Mouse (Mus musculus) central nervous system, embryonic 18 days (tissue): ENCODE data around the gene Piwil1. TPM values are rescaled to one million over a fixed set of nuclear protein-coding genes. Genes with fewer than 3 reads are reported as not detected.

Experiments
- polyA plus RNA-seq: library from polyadenylated mRNA; depleted of rRNA; stranded (reverse); fragments of >200 nt; gene quantifications from 2 replicates; pipeline ENCODE4 v1.2.3, GENCODE M21; 2012; rRNA removed

Piwil1 gene
- polyA plus RNA-seq: 0.43 and 0.51 TPM in 2 replicates

GRCm38 (mm10) chr5:128702224-128702623 is at the start of gene Piwil1:
Gene Piwil1, plus strand, starts transcription at chr5:128702524.

Other genes with a start within 250 kb of the Piwil1 start
- 3.2 and 5.3 TPM in 2 replicates for gene Fzd10, start 101.7 kb upstream of the Piwil1 start, polyA plus RNA-seq